Mouse (Mus musculus) lung, embryonic 15.5 days (tissue): ENCODE measurements at regions not wholly inside any gene's neighbourhood (a gene's known extent, or its start where the extent isn't known, plus 50 kb on each side); places are given as distances from the start of the nearest gene placed in this dataset. TPM values are rescaled to one million over a fixed set of nuclear protein-coding genes. Genes with fewer than 3 reads are reported as not detected.

ENCODE experiments used
- ATAC-seq: fragments of 200-750 bp; cut with Nextera tagmentation; 2 replicates; pipeline ENCODE4 v1.8.0; 2017; ENCODE audit warnings: moderate number of reproducible peaks, borderline replicate concordance; ENCODE audit not compliant: low FRiP score, low TSS enrichment; ENCODE audit errors: extremely low read depth
- H3K27ac ChIP-seq: fragments of 300-500 bp; sonication (generic); 2 replicates; pipeline ENCODE4 v1.5.1; 2015; ENCODE audit warnings: moderate library complexity, mild to moderate bottlenecking, inconsistent platforms
- H3K27me3 ChIP-seq: fragments of 300-500 bp; sonication (generic); 2 replicates; pipeline ENCODE4 v1.6.1; 2015; ENCODE audit warnings: inconsistent platforms
- H3K36me3 ChIP-seq: fragments of 300-500 bp; sonication (generic); 2 replicates; pipeline ENCODE4 v1.6.1; 2015; ENCODE audit warnings: inconsistent platforms
- H3K4me1 ChIP-seq: fragments of 300-500 bp; sonication (generic); 2 replicates; pipeline ENCODE4 v1.6.1; 2015; ENCODE audit warnings: inconsistent platforms
- H3K4me2 ChIP-seq: fragments of 300-500 bp; sonication (generic); 2 replicates; pipeline ENCODE4 v1.6.1; 2015; ENCODE audit warnings: inconsistent platforms, mild to moderate bottlenecking, moderate library complexity
- H3K4me3 ChIP-seq: fragments of 300-500 bp; sonication (generic); 2 replicates; pipeline ENCODE4 v1.5.1; 2015; ENCODE audit warnings: mild to moderate bottlenecking, inconsistent platforms
- H3K9ac ChIP-seq: fragments of 300-500 bp; sonication (generic); 2 replicates; pipeline ENCODE4 v1.6.1; 2015; ENCODE audit warnings: inconsistent platforms
- H3K9me3 ChIP-seq: fragments of 300-500 bp; sonication (generic); 2 replicates; pipeline ENCODE4 v1.6.1; 2016; ENCODE audit warnings: inconsistent platforms
- WGBS: fragments of 180-500 bp; shearing (Covaris S2); methylation state at CpG from one replicate; pipeline ENCODE4 v1.1.7; 2015; 5-methylcytosine and 5-hydroxymethylcytosine counted together
- microRNA counts: library from miRNA; unstranded; fragments of <30 nt; microRNA quantifications from one replicate; lab custom pipeline; 2016
- microRNA-seq: library from miRNA; unstranded; fragments of <30 nt; microRNA quantifications from one replicate; pipeline ENCODE4, GENCODE M21; 2016

DNA sequence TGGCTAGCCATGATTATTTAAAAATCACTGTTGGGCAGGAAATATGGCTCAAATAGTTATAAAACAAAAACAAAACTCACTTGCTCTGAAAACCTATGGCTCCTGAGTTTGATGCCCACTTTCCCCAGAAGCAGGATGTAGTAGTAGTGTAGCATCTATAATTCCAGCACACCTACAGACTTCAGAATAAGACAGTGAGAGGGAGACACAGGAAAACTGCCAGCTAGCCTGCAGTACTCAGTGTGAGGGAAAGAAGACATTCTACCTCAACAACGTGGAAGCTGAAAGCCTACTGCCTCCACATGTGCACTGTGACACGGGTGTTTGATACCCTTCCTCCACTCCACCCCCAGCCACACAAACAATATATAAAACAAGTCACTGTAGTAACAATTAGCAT is 68.9 kb upstream of the Fam216b start:
- no peaks in the 10 kb centered on the region for H3K36me3 ChIP-seq
- 42% methylated on average over 2 of the region's 2 CpGs for WGBS
- H3K4me1 ChIP-seq = no peaks in the 10 kb centered on the region
- no peak overlapping the region for H3K9ac ChIP-seq
- ATAC-seq = no peak
- no peak overlapping the region for H3K27ac ChIP-seq
- no peaks in the 10 kb centered on the region for H3K27me3 ChIP-seq
- H3K9me3 ChIP-seq = no peaks in the 10 kb centered on the region
- no peak overlapping the region for H3K4me2 ChIP-seq
- no peak overlapping the region for H3K4me3 ChIP-seq

DNA sequence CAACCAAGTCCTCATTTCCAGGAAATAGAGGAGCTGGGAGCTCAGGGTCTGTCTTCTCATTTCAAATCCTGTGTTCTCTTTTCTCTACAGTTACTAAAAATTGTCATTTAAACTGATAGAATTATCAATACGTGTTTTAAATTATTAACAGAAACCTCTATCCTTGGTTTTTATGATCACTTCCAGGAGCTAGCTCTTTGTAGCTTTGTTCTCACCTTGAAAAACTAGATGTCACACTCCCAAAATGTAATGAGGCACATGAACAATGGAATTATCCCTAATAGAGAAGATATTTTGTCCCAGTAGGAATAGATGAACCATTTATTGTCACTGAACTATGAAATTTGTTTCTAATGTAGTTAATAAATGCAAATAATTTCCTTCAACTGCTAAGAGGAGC is 60.0 kb upstream of the Fam216b start:
- no peak for ATAC-seq
- H3K36me3 ChIP-seq = no peaks in the 10 kb centered on the region
- 96% methylated on average over 1 of the region's 1 CpGs for WGBS
- H3K9me3 ChIP-seq = no peaks in the 10 kb centered on the region
- no peaks in the 10 kb centered on the region for H3K27me3 ChIP-seq
- H3K4me1 ChIP-seq = no peaks in the 10 kb centered on the region
- H3K9ac ChIP-seq = no peak overlapping the region
- H3K27ac ChIP-seq = no peak overlapping the region
- H3K4me2 ChIP-seq = no peak overlapping the region
- no peak overlapping the region for H3K4me3 ChIP-seq

DNA sequence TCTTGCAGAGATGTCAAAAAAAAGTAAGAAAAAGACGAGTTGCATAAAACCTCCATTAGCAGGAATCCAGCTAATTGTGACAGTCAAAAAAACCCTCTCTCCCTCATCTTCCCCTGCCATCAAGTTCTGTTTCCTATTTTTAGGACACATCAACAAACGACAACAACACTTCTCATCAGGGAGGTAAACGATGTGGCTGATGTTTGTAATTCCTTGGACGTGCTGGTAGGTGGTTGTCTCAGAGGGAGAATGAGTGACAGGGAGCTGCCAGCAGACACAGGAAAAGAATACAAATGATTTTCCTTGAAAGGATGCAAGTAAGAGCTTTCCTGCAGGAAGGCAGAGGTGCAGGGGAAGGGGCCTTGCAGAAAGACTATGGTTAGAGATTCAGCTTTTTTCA is 54.9 kb upstream of the Fam216b start:
- no peak overlapping the region for H3K4me3 ChIP-seq
- WGBS = 25% methylated on average over 4 of the region's 4 CpGs
- H3K27ac ChIP-seq = no peak overlapping the region
- H3K4me2 ChIP-seq = no peak overlapping the region
- H3K9me3 ChIP-seq = no peaks in the 10 kb centered on the region
- no peaks in the 10 kb centered on the region for H3K36me3 ChIP-seq
- ATAC-seq = no peak
- no peaks in the 10 kb centered on the region for H3K4me1 ChIP-seq
- H3K9ac ChIP-seq = no peak overlapping the region
- H3K27me3 ChIP-seq = no peaks in the 10 kb centered on the region

MicroRNA genes in the stretch of these regions (microRNA counts, 519-probe panel; counts per million panel counts)
- 19.7 counts per million for microRNA mmu-miR-1971 (lab: Ali Mortazavi, UCI)

Small RNA genes in the stretch of these regions (microRNA-seq; reads per million reads assigned to microRNA genes)
- gene Mir1971 = not detected
